ENCODE assay signal across 1 mouse cellular context in genomic region chr6:98688624-98689023, GRCm38 (mm10).
TF ChIP-seq lines count a peak whose summit lies in the region.

No protein-coding gene starts in this region.

TF ChIP-seq in CH12.LX, 34 proteins besides CTCF, POLR2A, EP300 and RAD21 (continued from another document):
- TF ChIP-seq MEF2A (IDR thresholded peaks at IDR 0.05; ENCODE audit: borderline replicate concordance, low read depth, low read length), result no peak
- no peak for TF ChIP-seq USF1 (IDR thresholded peaks at IDR 0.05; ENCODE audit: low read depth, low read length)
- peak; percentile 91 for TF ChIP-seq MAFK (IDR thresholded peaks at IDR 0.05; ENCODE audit: insufficient replicate concordance, low read length)
